Mouse (Mus musculus): ENCODE measurements around the gene Tspo.

GRCm38 (mm10) chr15:83606216-83606615, 42.8 kb downstream of the Tspo start:
- TF ChIP-seq EP300 (IDR thresholded peaks at IDR 0.05; ENCODE audit: low read depth in 1 of 2, low read length in 2 of 2) (no peak), GATA1 (IDR thresholded peaks at IDR 0.05; ENCODE audit: low read depth, low read length) (no peak), POLR2A (IDR thresholded peaks at IDR 0.05; ENCODE audit: control insufficient read depth in 1 of 2, insufficient read depth in 1 of 2, low read depth in 1 of 2, low read length in 2 of 2, poor library complexity in 1 of 2) (no peak), E2F4 (IDR thresholded peaks at IDR 0.05; ENCODE audit: borderline replicate concordance, low read depth, low read length) (no peak), CTCF (IDR thresholded peaks at IDR 0.05 in 2 of 3, conservative IDR thresholded peaks at IDR 0.05 in 1 of 3; ENCODE audit: control insufficient read depth in 1 of 3, insufficient read depth in 1 of 3, low read depth in 2 of 3, low read length in 3 of 3, poor library complexity in 1 of 3, severe bottlenecking in 1 of 3) (no peak), TAL1 (IDR thresholded peaks at IDR 0.05; ENCODE audit: low read length) (no peak), SIN3A (IDR thresholded peaks at IDR 0.05; ENCODE audit: low read length) (no peak), RAD21 (IDR thresholded peaks at IDR 0.05; ENCODE audit: low read depth, low read length) (no peak), MAZ (IDR thresholded peaks at IDR 0.05; ENCODE audit: low read depth, low read length) (no peak)

All from MEL (cell line).